Mouse (Mus musculus) hindlimb bud, embryonic 11.5 days (tissue): ENCODE results near the gene 1700040F15Rik.
"Not testable (repeated sequence)": the region's sequence is repeated elsewhere in the genome, so short reads cannot be mapped to it uniquely, and the experiment has no call there.

Source experiments
- DNase-seq: peaks from one replicate; pipeline ENCODE4 v3.0.0-alpha.2; 2012; ENCODE audit warnings: low read depth, low spot score; ENCODE audit errors: extremely low spot score

Gene 1700040F15Rik

GRCm38 (mm10) chrY:61101947-61102346 is at the start of gene 1700040F15Rik:
Gene 1700040F15Rik, plus strand, starts transcription at chrY:61102247.
- not testable (repeated sequence) for DNase-seq
